Mouse (Mus musculus): ENCODE results near the gene Slit3.

DNA sequence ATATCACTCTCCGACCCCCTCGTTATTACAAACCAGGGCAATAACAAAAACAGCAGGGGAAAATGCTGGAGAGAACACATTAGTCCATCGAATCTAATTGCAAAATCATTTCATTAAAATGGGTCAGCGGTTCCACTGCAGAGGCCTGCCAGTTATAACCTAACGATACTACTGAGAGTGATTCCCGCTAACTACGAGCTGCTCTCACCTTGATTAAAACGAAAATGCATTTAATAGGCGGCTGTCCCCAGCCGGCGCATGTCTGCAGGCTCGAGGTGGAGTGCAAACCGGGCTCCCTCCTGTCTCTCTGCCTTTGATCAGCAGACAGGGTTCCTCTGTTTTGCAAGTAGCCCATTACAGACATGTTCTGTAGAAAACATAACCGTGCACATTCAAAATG lies 498.4 kb downstream of the Slit3 start:
- TF ChIP-seq CTCF (IDR thresholded peaks at IDR 0.05; ENCODE audit: low read depth) (no peak), EP300 (IDR thresholded peaks at IDR 0.05; ENCODE audit: low read depth) (no peak)
